Mouse (Mus musculus) heart, postnatal 0 days (tissue): ENCODE data around the gene Pde8a. TPM values are rescaled to one million over a fixed set of nuclear protein-coding genes. Genes with fewer than 3 reads are reported as not detected.

Source experiments
- ATAC-seq: fragments of 200-750 bp; cut with Nextera tagmentation; 2 replicates; pipeline ENCODE4 v1.8.0; 2017; ENCODE audit warnings: low read depth, moderate number of reproducible peaks, moderate library complexity; ENCODE audit not compliant: insufficient read depth
- DNase-seq: peaks from one replicate; pipeline ENCODE4 v3.0.0-alpha.2; 2016; ENCODE audit warnings: low spot score
- H3K27ac ChIP-seq: fragments of 300-500 bp; sonication (generic); 2 replicates; pipeline ENCODE4 v1.5.1; 2014; ENCODE audit warnings: low read depth, mild to moderate bottlenecking
- H3K27me3 ChIP-seq: fragments of 300-500 bp; sonication (generic); 2 replicates; pipeline ENCODE4 v1.6.1; 2014; ENCODE audit warnings: low read length, mixed read lengths; ENCODE audit not compliant: control insufficient read depth, insufficient read depth
- H3K36me3 ChIP-seq: fragments of 300-500 bp; sonication (generic); replicated peaks from 2 replicates; pipeline ENCODE4 v1.6.1; 2014; ENCODE audit warnings: low read length, mixed read lengths; ENCODE audit not compliant: control insufficient read depth, insufficient read depth
- H3K4me1 ChIP-seq: fragments of 300-500 bp; sonication (generic); 2 replicates; pipeline ENCODE4 v1.6.1; 2014; ENCODE audit warnings: antibody characterized with exemption; ENCODE audit not compliant: control insufficient read depth, insufficient read depth
- H3K4me2 ChIP-seq: fragments of 300-500 bp; sonication (generic); 2 replicates; pipeline ENCODE4 v1.6.1; 2014; ENCODE audit warnings: low read depth, mild to moderate bottlenecking, low read length, moderate library complexity
- H3K4me3 ChIP-seq: fragments of 300-500 bp; sonication (generic); 2 replicates; pipeline ENCODE4 v1.5.1; 2014; ENCODE audit warnings: low read depth, low read length
- H3K9ac ChIP-seq: fragments of 300-500 bp; sonication (generic); replicated peaks from 2 replicates; pipeline ENCODE4 v1.6.1; 2014; ENCODE audit warnings: low read depth, low read length, mixed read lengths
- H3K9me3 ChIP-seq: fragments of 300-500 bp; sonication (generic); replicated peaks from 2 replicates; pipeline ENCODE4 v1.6.1; 2016; ENCODE audit warnings: low read length; ENCODE audit not compliant: control insufficient read depth
- CTCF ChIP-seq: IDR thresholded peaks from 2 replicates; pipeline ENCODE4 v1.5.1; 2016; ENCODE audit warnings: antibody characterized with exemption, control low read depth, low read depth
- EP300 ChIP-seq: IDR thresholded peaks from 2 replicates; pipeline ENCODE4 v1.6.1; 2016; ENCODE audit warnings: antibody characterized with exemption, low read depth
- WGBS: fragments of 180-500 bp; shearing (Covaris S2); extraction: QIAGEN DNeasy Blood & Tissue Kit; methylation state at CpG from one replicate; pipeline ENCODE4 v1.1.7; 2014; 5-methylcytosine and 5-hydroxymethylcytosine counted together
- polyA plus RNA-seq: library from polyadenylated mRNA; unstranded; fragments of >200 nt; fragmentation: Nextera tagmentation; extraction: Ambion mirVana; gene quantifications from 2 replicates; pipeline ENCODE4 v1.2.1, GENCODE M21; 2015
- total RNA-seq: library from RNA; depleted of rRNA; stranded (reverse); fragments of >200 nt; gene quantifications from 2 replicates; pipeline ENCODE4 v1.2.3, GENCODE M21; 2014; ENCODE audit warnings: low replicate concordance

Gene Pde8a
- total and polyA plus RNA-seq, 2 experiments from 2014 or later: 4.5 to 9.6 TPM

DNA sequence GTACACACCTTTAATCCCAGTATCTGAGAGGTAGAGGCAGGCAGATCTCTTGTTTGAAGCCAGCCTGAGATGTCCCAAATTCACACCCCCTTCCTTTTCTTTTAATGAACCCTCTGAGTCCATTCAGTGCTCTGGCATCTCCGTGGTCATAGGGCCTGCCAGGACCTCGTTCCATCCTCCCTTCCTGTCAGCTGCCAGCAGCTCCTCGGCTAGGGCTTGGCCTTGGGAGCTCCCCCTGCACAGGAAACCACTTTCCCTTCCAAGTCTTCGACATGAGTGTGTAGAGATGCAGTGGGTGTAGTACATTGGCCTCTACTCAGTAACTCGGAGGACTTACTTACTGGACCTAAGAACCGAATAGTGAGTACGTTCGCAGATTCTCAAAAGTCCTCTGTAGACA is 102.2 kb downstream of the Pde8a start:
- DNase-seq (no peak), ATAC-seq (no peak; the same call in 1 of the 2 replicates)
- H3K9me3 ChIP-seq: no peaks in the 10 kb centered on the region
- no peak overlapping the region for H3K27ac ChIP-seq
- no peaks in the 10 kb centered on the region for H3K4me1 ChIP-seq
- no peaks in the 10 kb centered on the region for H3K27me3 ChIP-seq
- 48% methylated on average over 8 of the region's 8 CpGs for WGBS
- H3K9ac ChIP-seq: no peak overlapping the region
- TF ChIP-seq EP300 (no peak), CTCF (no peak)
- H3K4me2 ChIP-seq: no peak overlapping the region
- H3K4me3 ChIP-seq: no peak overlapping the region
- 0 out of 2 replicates have a peak, but pooled peaks cover 3% of the 10 kb centered on the region for H3K36me3 ChIP-seq

DNA sequence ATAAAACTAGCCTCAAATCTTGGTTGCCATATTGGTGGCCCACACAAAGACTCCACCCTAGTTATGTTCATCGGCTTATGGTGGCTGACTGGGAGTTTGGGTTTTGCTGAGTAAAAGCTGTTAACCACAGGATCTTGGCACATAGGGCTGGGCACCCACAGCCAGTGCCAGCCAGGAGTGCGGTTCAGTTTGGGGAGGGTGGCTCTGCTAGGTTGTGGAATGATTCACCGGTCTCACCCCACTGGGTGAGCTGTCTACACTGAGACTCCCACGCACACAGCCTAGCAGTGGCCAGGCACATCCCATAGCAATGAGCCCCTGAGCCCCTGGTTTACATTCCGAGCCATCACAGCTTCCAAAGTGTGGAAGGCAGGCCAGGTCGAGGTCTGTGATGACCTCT is 106.4 kb downstream of the Pde8a start:
- H3K4me2 ChIP-seq: no peak overlapping the region
- WGBS: 87% methylated on average over 6 of the region's 6 CpGs
- H3K36me3 ChIP-seq: peaks cover 12% of the 10 kb centered on the region
- H3K9ac ChIP-seq: no peak overlapping the region
- no peak for ATAC-seq
- H3K4me3 ChIP-seq: no peak overlapping the region
- TF ChIP-seq EP300: no peak
- no peaks in the 10 kb centered on the region for H3K27me3 ChIP-seq
- DNase-seq: no peak
- H3K4me1 ChIP-seq: no peaks in the 10 kb centered on the region
- H3K27ac ChIP-seq: no peak overlapping the region
- H3K9me3 ChIP-seq: no peaks in the 10 kb centered on the region

DNA sequence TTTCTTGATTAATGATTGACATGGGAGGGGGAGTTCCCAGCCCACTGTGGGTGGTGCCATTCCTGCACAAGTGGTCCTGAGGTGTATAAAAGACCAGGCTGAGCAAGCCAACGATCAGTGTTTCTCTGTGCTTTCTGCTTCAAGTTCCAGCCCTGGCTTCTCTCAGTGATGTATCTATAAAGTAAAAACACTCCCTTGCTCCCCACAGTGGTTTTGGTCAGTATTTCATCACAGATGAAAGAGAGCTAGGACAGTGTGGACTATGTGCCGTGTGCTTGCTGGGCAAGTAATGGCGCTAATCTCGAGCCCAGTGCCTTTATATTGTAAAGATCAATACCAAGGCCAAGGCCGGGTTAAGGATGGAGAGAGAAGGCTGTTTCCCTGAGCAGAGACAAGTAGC is 108.4 kb downstream of the Pde8a start:
- H3K4me3 ChIP-seq: no peak overlapping the region
- no peaks in the 10 kb centered on the region for H3K9me3 ChIP-seq
- no peak overlapping the region for H3K9ac ChIP-seq
- no peaks in the 10 kb centered on the region for H3K4me1 ChIP-seq
- no peaks in the 10 kb centered on the region for H3K27me3 ChIP-seq
- 81% methylated on average over 5 of the region's 5 CpGs for WGBS
- H3K36me3 ChIP-seq: peaks cover 12% of the 10 kb centered on the region
- H3K27ac ChIP-seq: no peak overlapping the region
- 0 out of 2 replicates have a peak, but pooled peaks have one; percentile 33 for ATAC-seq
- DNase-seq: no peak
- no peak overlapping the region for H3K4me2 ChIP-seq
- TF ChIP-seq EP300: no peak
- TF ChIP-seq CTCF: peak; percentile 28; the same call in 1 of the 2 replicates

DNA sequence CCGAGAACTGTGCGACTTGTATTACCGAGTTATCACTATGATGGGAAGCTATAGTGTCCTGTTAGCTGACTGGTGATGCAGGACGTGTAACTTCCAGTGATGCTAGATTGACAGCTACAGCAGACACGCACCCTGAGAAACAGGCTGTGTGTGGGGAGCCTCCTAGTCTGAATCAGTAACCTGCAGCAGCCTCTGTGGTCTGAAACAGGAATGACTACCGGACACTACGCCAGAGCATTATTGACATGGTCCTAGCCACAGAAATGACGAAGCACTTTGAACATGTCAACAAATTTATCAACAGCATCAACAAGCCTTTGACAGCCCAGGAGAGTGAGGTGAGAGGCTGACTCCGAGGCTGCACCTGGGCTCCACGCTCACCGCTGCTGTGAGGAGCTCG is 112.6 kb downstream of the Pde8a start:
- no peak for DNase-seq
- peaks cover 20% of the 10 kb centered on the region for H3K36me3 ChIP-seq
- no peak overlapping the region for H3K4me2 ChIP-seq
- no peaks in the 10 kb centered on the region for H3K27me3 ChIP-seq
- H3K4me1 ChIP-seq: no peaks in the 10 kb centered on the region
- no peaks in the 10 kb centered on the region for H3K9me3 ChIP-seq
- WGBS: 81% methylated on average over 12 of the region's 12 CpGs
- H3K4me3 ChIP-seq: no peak overlapping the region
- TF ChIP-seq EP300: no peak
- TF ChIP-seq CTCF: no peak
- ATAC-seq: no peak
- no peak overlapping the region for H3K27ac ChIP-seq
- H3K9ac ChIP-seq: no peak overlapping the region

DNA sequence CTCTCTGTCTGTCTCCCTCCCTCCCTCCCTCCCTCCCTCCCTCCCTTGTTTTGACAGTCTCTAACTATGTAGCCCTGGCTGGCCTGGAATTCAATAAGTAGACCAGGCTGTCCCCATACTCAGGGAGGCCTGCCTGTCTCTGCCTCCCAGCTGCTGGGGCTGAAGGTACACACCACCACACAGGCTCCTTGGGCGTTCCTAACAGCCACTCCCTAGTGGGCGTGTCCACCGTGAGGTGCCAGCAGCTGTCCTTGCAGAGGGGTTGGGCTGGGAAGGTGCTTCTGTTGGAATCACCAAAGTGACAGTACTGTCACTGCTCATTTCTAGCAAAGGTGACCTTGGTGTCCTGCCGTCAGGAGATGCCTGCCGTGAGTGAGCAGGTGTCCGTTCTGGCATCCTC is 113.5 kb downstream of the Pde8a start:
- TF ChIP-seq EP300 (no peak), CTCF (no peak)
- DNase-seq (no peak), ATAC-seq (no peak)
- Histone ChIP-seq H3K4me1 (no peaks in the 10 kb centered on the region), H3K36me3 (peaks cover 20% of the 10 kb centered on the region), H3K27ac (no peak overlapping the region), H3K9me3 (no peaks in the 10 kb centered on the region), H3K4me3 (no peak overlapping the region), H3K9ac (no peak overlapping the region), H3K27me3 (no peaks in the 10 kb centered on the region), H3K4me2 (no peak overlapping the region)
- 74% methylated on average over 6 of the region's 6 CpGs for WGBS

DNA sequence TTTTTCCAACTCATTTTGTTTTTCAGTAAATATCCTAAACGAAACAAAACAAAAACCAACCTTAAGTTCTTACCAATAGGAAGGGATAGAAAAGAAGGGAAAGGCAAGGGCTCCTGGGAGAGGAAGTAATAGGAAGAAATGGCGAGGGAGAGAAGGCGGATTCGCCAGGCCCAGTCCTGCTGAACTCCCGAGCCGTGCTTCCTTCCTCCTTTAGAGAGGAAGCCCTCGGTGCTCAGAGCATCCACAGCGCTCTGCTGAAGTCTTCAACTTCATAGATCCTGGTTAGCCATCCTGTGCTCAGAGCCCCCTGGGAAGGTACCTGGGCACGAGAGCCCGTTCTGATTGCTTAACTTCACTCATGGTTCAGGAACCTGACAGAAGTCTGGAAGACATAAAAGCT is 114.3 kb downstream of the Pde8a start:
- Histone ChIP-seq H3K27me3 (no peaks in the 10 kb centered on the region), H3K4me3 (no peak overlapping the region), H3K4me1 (no peaks in the 10 kb centered on the region), H3K36me3 (peaks cover 24% of the 10 kb centered on the region), H3K9me3 (no peaks in the 10 kb centered on the region), H3K4me2 (no peak overlapping the region), H3K9ac (no peak overlapping the region), H3K27ac (no peak overlapping the region)
- WGBS: 76% methylated on average over 10 of the region's 10 CpGs
- TF ChIP-seq CTCF (no peak), EP300 (no peak)
- ATAC-seq (no peak), DNase-seq (no peak)
